Comparison of ENCODE assay signal across 7 mouse cellular contexts in the genomic region with DNA sequence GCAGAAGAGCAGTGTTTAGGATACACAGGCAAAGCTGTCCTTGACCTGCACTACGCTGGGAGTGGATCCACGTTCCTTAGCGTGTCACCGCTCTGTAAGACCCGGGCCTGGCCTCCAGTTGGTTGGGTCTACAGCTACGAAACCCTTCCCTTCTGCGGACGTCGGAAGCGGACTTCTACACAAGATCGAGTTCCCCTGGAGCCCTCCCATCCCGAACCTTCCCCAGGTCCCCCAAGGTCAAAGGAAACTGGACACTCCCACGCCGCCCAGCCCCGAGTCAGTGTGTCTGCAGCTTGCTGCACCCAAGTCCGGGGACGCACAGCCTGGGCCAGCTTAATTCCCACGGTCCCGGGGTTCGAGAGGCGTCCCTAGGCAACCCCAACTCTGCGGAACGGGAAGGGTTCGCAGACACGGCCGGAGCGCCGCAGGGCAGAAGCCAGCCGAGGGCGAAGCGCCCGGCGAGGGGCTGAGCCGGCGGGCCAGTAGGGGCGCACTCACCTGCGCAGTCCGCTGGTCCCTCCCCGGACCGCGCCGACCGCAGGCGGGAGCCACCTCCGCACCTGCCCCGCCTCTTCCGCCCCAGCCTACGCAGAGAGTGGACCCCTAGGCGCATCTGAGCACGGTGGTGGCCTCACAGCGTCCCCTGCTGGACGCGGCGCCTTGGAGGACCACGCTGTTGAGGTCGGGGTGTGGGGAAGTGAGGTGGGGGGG. TPM values are rescaled to one million over a fixed set of nuclear protein-coding genes. Genes with fewer than 3 reads are reported as not detected.
DNase-seq lines count a peak whose midpoint lies in the region; ATAC-seq and TF ChIP-seq lines count a peak whose summit lies in the region.

TSS of gene 1700021F05Rik (minus strand) at position 553 of the 711 bp plus-strand sequence.

- peak; percentile 86 for TF ChIP-seq CTCF in kidney, adult 2 months (conservative IDR thresholded peaks at IDR 0.05; ENCODE audit: insufficient read depth, insufficient read length, low read depth, low read length)
- TF ChIP-seq CTCF in spleen, adult 2 months (IDR thresholded peaks at IDR 0.05; ENCODE audit: extremely low read depth, insufficient read depth, insufficient read length, insufficient replicate concordance) = peak; percentile 89

- peak within 1 kb of the TSS; percentile 88 for H3K9ac ChIP-seq in embryonic facial prominence, embryonic 11.5 days (replicated peaks; ENCODE audit: low read length)
- H3K9ac ChIP-seq in limb, embryonic 12.5 days (replicated peaks) = peak within 1 kb of the TSS; percentile 87
- peak within 1 kb of the TSS; percentile 85 for H3K9ac ChIP-seq in midbrain, embryonic 15.5 days

- peak; percentile 98 for DNase-seq in adrenal gland, postnatal 14 days
- peak; percentile 96 for DNase-seq in embryonic facial prominence, embryonic 11.5 days (ENCODE audit: low spot score)
- DNase-seq in heart, adult 18-20 months = peak; percentile 96 to 97
- DNase-seq in kidney, adult 2 months = peak; percentile 97
- peak; percentile 89 to 94 for DNase-seq in spleen, adult 2 months (ENCODE audit: low read depth in 1 of 2, low spot score in 2 of 2)

- WGBS in embryonic facial prominence, embryonic 11.5 days = under 1% methylated on average over 51 of the region's 56 CpGs
- whole genome bisulfite sequencing in kidney, adult 2 months = under 1% methylated on average over 56 of the region's 56 CpGs
- under 1% methylated on average over 53 of the region's 56 CpGs for WGBS in limb, embryonic 12.5 days
- WGBS in midbrain, embryonic 15.5 days = under 1% methylated on average over 52 of the region's 56 CpGs
- 1% methylated on average over 41 of the region's 56 CpGs for WGBS in spleen, adult 2 months

- ATAC-seq in embryonic facial prominence, embryonic 11.5 days (replicated peaks; ENCODE audit: insufficient number of reproducible peaks, low FRiP score, low TSS enrichment, low read depth) = peak; percentile 99
- peak; percentile 99 for ATAC-seq in limb, embryonic 12.5 days (ENCODE audit: insufficient number of reproducible peaks, insufficient read depth, low FRiP score, low TSS enrichment, low read depth)
- ATAC-seq in midbrain, embryonic 15.5 days (replicated peaks) = peak; percentile 99

- H3K27ac ChIP-seq in embryonic facial prominence, embryonic 11.5 days (replicated peaks; ENCODE audit: low read depth, low read length) = 0 out of 2 replicates have a peak within 1 kb of the TSS, but pooled peaks have one; percentile 8
- H3K27ac ChIP-seq in kidney, adult 2 months (ENCODE audit: insufficient read depth, low read depth, low read length) = peak within 1 kb of the TSS; percentile 99
- peak within 1 kb of the TSS; percentile 81 for H3K27ac ChIP-seq in limb, embryonic 12.5 days
- H3K27ac ChIP-seq in midbrain, embryonic 15.5 days = peak within 1 kb of the TSS; percentile 66
- H3K27ac ChIP-seq in spleen, adult 2 months (ENCODE audit: insufficient read depth, low read length) = peak within 1 kb of the TSS; percentile 53; the same call in 1 of the 2 replicates

- no peaks in the 10 kb centered on the region for H3K27me3 ChIP-seq in embryonic facial prominence, embryonic 11.5 days (ENCODE audit: control insufficient read depth, insufficient read depth, low read length)
- H3K27me3 ChIP-seq in kidney, adult 2 months (replicated peaks; ENCODE audit: control insufficient read depth, insufficient read depth, low read length) = no peaks in the 10 kb centered on the region
- no peaks in the 10 kb centered on the region for H3K27me3 ChIP-seq in limb, embryonic 12.5 days
- no peaks in the 10 kb centered on the region for H3K27me3 ChIP-seq in midbrain, embryonic 15.5 days (replicated peaks)
- H3K27me3 ChIP-seq in spleen, adult 2 months (ENCODE audit: control insufficient read depth, insufficient read depth, low read length) = no peaks in the 10 kb centered on the region

- no peaks in the 10 kb centered on the region for H3K36me3 ChIP-seq in embryonic facial prominence, embryonic 11.5 days (replicated peaks; ENCODE audit: control insufficient read depth, insufficient read depth, low read depth, low read length)
- H3K36me3 ChIP-seq in kidney, adult 2 months (ENCODE audit: control insufficient read depth, insufficient read depth, low read length) = no peaks in the 10 kb centered on the region; the same call in 1 of the 2 replicates
- peaks cover 10% of the 10 kb centered on the region; the same call in 1 of the 2 replicates for H3K36me3 ChIP-seq in limb, embryonic 12.5 days
- no peaks in the 10 kb centered on the region for H3K36me3 ChIP-seq in midbrain, embryonic 15.5 days (replicated peaks)
- H3K36me3 ChIP-seq in spleen, adult 2 months (ENCODE audit: control insufficient read depth, insufficient read depth, low read length) = no peaks in the 10 kb centered on the region

- peak; percentile 65 for TF ChIP-seq POLR2A in kidney, adult 2 months (IDR thresholded peaks at IDR 0.05; ENCODE audit: low read depth, low read length)
- peak; percentile 67 for TF ChIP-seq POLR2A in spleen, adult 2 months (IDR thresholded peaks at IDR 0.05; ENCODE audit: low read depth, low read length)

- H3K4me2 ChIP-seq in embryonic facial prominence, embryonic 11.5 days (ENCODE audit: low read depth, low read length) = peak within 1 kb of the TSS; percentile 37
- H3K4me2 ChIP-seq in limb, embryonic 12.5 days = peak within 1 kb of the TSS; percentile 63
- peak within 1 kb of the TSS; percentile 56 for H3K4me2 ChIP-seq in midbrain, embryonic 15.5 days

- peak within 1 kb of the TSS; percentile 91 for H3K4me3 ChIP-seq in embryonic facial prominence, embryonic 11.5 days (ENCODE audit: low read depth, low read length)
- peak within 1 kb of the TSS; percentile 97 for H3K4me3 ChIP-seq in kidney, adult 2 months (ENCODE audit: insufficient read depth, low read depth, low read length)
- peak within 1 kb of the TSS; percentile 78 for H3K4me3 ChIP-seq in limb, embryonic 12.5 days (replicated peaks)
- H3K4me3 ChIP-seq in midbrain, embryonic 15.5 days = peak within 1 kb of the TSS; percentile 65
- H3K4me3 ChIP-seq in spleen, adult 2 months (ENCODE audit: extremely low read depth, insufficient read depth, insufficient read length) = peak within 1 kb of the TSS; percentile 87

- H3K4me1 ChIP-seq in embryonic facial prominence, embryonic 11.5 days (ENCODE audit: control insufficient read depth, insufficient read depth, low read length) = no peaks in the 10 kb centered on the region
- peaks cover 29% of the 10 kb centered on the region; the same call in 1 of the 2 replicates for H3K4me1 ChIP-seq in kidney, adult 2 months (ENCODE audit: control insufficient read depth, insufficient read depth, low read length)
- H3K4me1 ChIP-seq in limb, embryonic 12.5 days (replicated peaks) = peaks cover 8% of the 10 kb centered on the region
- H3K4me1 ChIP-seq in midbrain, embryonic 15.5 days = peaks cover 17% of the 10 kb centered on the region
- H3K4me1 ChIP-seq in spleen, adult 2 months (ENCODE audit: control insufficient read depth, insufficient read depth, insufficient read length) = no peaks in the 10 kb centered on the region; the same call in 1 of the 2 replicates

- H3K9me3 ChIP-seq in embryonic facial prominence, embryonic 11.5 days (replicated peaks; ENCODE audit: control insufficient read depth, low read length) = no peaks in the 10 kb centered on the region
- no peaks in the 10 kb centered on the region for H3K9me3 ChIP-seq in limb, embryonic 12.5 days
- no peaks in the 10 kb centered on the region for H3K9me3 ChIP-seq in midbrain, embryonic 15.5 days

RNA-seq across cellular contexts. Expression of gene 1700021F05Rik, which starts in this region (rescaled TPM):
- 94.0 and 99.4 TPM in 2 replicates for total RNA-seq in adrenal gland, postnatal 14 days (2021)
- 68.1 and 68.6 TPM in 2 replicates for polyA plus RNA-seq in embryonic facial prominence, embryonic 11.5 days (2014; fragmentation: Nextera tagmentation; extraction: Ambion mirVana)
- total RNA-seq in heart, adult 18-20 months (2021) = 100 to 1,000 TPM; 121 to 126 TPM
- polyA plus RNA-seq in kidney, adult 2 months (2012; rRNA removed) = 13.3 and 19.6 TPM in 2 replicates
- 55.6 and 64.2 TPM in 2 replicates for polyA plus RNA-seq in limb, embryonic 12.5 days (2016; fragmentation: Nextera tagmentation; extraction: Ambion mirVana)
- 62.6 and 66.2 TPM in 2 replicates for polyA plus RNA-seq in midbrain, embryonic 15.5 days (2015; fragmentation: Nextera tagmentation; extraction: Ambion mirVana)
- polyA plus RNA-seq in spleen, adult 2 months (2012; rRNA removed) = 3.6 and 3.9 TPM in 2 replicates

Comparison
In these comparisons a context has a peak if more than half of its experiments do, and no peak if none do; other contexts are left out.
1. Peak in every context shown above with its lines: DNase-seq, ATAC-seq, H3K4me3 ChIP-seq and H3K27ac ChIP-seq.
2. H3K27ac ChIP-seq: peak in every context shown above with its lines; median percentile 99 in kidney, adult 2 months; 81 in limb, embryonic 12.5 days; 66 in midbrain, embryonic 15.5 days; 53 in spleen, adult 2 months; 8 in embryonic facial prominence, embryonic 11.5 days.